Mouse (Mus musculus) left cerebral cortex, adult 11 months (tissue): Measurements from ENCODE around the gene Rhpn2.
"Not testable (repeated sequence)": the region's sequence is repeated elsewhere in the genome, so short reads cannot be mapped to it uniquely, and the experiment has no call there.

ENCODE experiments used
- DNase-seq: peaks from one replicate; pipeline ENCODE4 v3.0.0; 2022; ENCODE audit warnings: low spot score

Rhpn2 gene

GRCm38 (mm10) chr7:35333692-35334526 is at the start of gene Rhpn2:
Rhpn2 (plus strand) TSS chr7:35334170.
- DNase-seq = peak; percentile 99

- DNase-seq = no peak
Measured at GRCm38 (mm10) chr7:35293464-35293863, 40.5 kb upstream of the Rhpn2 start.

GRCm38 (mm10) chr7:35295631-35296030 is 38.3 kb upstream of the Rhpn2 start:
- no peak for DNase-seq

GRCm38 (mm10) chr7:35297886-35298285 is 36.1 kb upstream of the Rhpn2 start:
- DNase-seq = no peak

- no peak for DNase-seq
Measured at GRCm38 (mm10) chr7:35299656-35300055, 34.3 kb upstream of the Rhpn2 start.

- no peak for DNase-seq
Measured at GRCm38 (mm10) chr7:35300792-35301191, 33.2 kb upstream of the Rhpn2 start.

- DNase-seq = no peak
Measured at GRCm38 (mm10) chr7:35311214-35311613, 22.8 kb upstream of the Rhpn2 start.

GRCm38 (mm10) chr7:35314156-35314555 is 19.8 kb upstream of the Rhpn2 start:
- no peak for DNase-seq

- peak; percentile 88 for DNase-seq
Measured at GRCm38 (mm10) chr7:35317729-35318609, 16.0 kb upstream of the Rhpn2 start, which contains the start of gene Gpatch1. Gpatch1 (minus strand) TSS chr7:35318440.

GRCm38 (mm10) chr7:35319221-35319620 is 14.7 kb upstream of the Rhpn2 start:
- DNase-seq = not testable (repeated sequence)

GRCm38 (mm10) chr7:35319755-35320154 is 14.2 kb upstream of the Rhpn2 start:
- no peak for DNase-seq

- DNase-seq = no peak
Measured at GRCm38 (mm10) chr7:35322161-35322560, 11.8 kb upstream of the Rhpn2 start.

- DNase-seq = no peak
Measured at GRCm38 (mm10) chr7:35322732-35323420, 11.1 kb upstream of the Rhpn2 start.

- no peak for DNase-seq
Measured at GRCm38 (mm10) chr7:35331590-35331989, 2.4 kb upstream of the Rhpn2 start.

GRCm38 (mm10) chr7:35333231-35333651 is 729 bp upstream of the Rhpn2 start:
- DNase-seq = no peak

GRCm38 (mm10) chr7:35334527-35335452 is 820 bp downstream of the Rhpn2 start:
- DNase-seq = no peak

- DNase-seq = no peak
Measured at GRCm38 (mm10) chr7:35340196-35340595, 6.2 kb downstream of the Rhpn2 start.

GRCm38 (mm10) chr7:35341282-35341681 is 7.3 kb downstream of the Rhpn2 start:
- no peak for DNase-seq

GRCm38 (mm10) chr7:35342498-35342897 is 8.5 kb downstream of the Rhpn2 start:
- DNase-seq = no peak

GRCm38 (mm10) chr7:35344785-35345330 is 10.9 kb downstream of the Rhpn2 start:
- DNase-seq = no peak
